Mouse (Mus musculus) ES-Bruce4 (cell line): ENCODE data around the gene 4930469K13Rik. TPM values are rescaled to one million over a fixed set of nuclear protein-coding genes. Genes with fewer than 3 reads are reported as not detected.

Source experiments
- H3K27ac ChIP-seq: 2 replicates; pipeline ENCODE4 v1.5.1; 2012; ENCODE audit warnings: low read length, inconsistent platforms; ENCODE audit not compliant: insufficient read depth
- H3K27me3 ChIP-seq: 2 replicates; pipeline ENCODE4 v1.6.1; 2012; ENCODE audit warnings: mild to moderate bottlenecking, low read length, inconsistent platforms; ENCODE audit not compliant: control insufficient read depth, poor library complexity, insufficient read depth, severe bottlenecking
- H3K36me3 ChIP-seq: 2 replicates; pipeline ENCODE4 v1.6.1; 2012; ENCODE audit warnings: inconsistent platforms, mild to moderate bottlenecking, low read length, moderate library complexity; ENCODE audit not compliant: control insufficient read depth, poor library complexity, insufficient read depth, severe bottlenecking
- H3K4me1 ChIP-seq: one replicate; pipeline ENCODE4 v1.8.1; 2011; ENCODE audit warnings: low read length; ENCODE audit not compliant: control insufficient read depth, insufficient read depth
- H3K4me3 ChIP-seq: 2 replicates; pipeline ENCODE4 v1.5.1; 2011; ENCODE audit warnings: low read depth, mild to moderate bottlenecking, low read length
- H3K9ac ChIP-seq: 2 replicates; pipeline ENCODE4 v1.6.1; 2012; ENCODE audit warnings: low read depth, mild to moderate bottlenecking, inconsistent platforms; ENCODE audit not compliant: poor library complexity, severe bottlenecking
- H3K9me3 ChIP-seq: replicated peaks from 2 replicates; pipeline ENCODE4 v1.6.1; 2012; ENCODE audit warnings: mild to moderate bottlenecking, low read length, inconsistent platforms; ENCODE audit not compliant: control insufficient read depth, poor library complexity, insufficient read depth, severe bottlenecking
- CTCF ChIP-seq: IDR thresholded peaks from one replicate; pipeline ENCODE4 v1.8.1; 2011; ENCODE audit warnings: low read depth, low read length
- EP300 ChIP-seq: IDR thresholded peaks from 2 replicates; pipeline ENCODE4 v1.6.1; 2011; ENCODE audit warnings: low read depth, low read length; ENCODE audit not compliant: insufficient read depth
- POLR2A ChIP-seq: IDR thresholded peaks from one replicate; pipeline ENCODE4 v1.8.1; 2011; ENCODE audit warnings: low read length; ENCODE audit not compliant: insufficient read depth
- polyA plus RNA-seq: library from polyadenylated mRNA; stranded (reverse); fragments of >200 nt; gene quantifications from 2 replicates; pipeline ENCODE4 v1.2.4, GENCODE M21; 2011; ENCODE audit warnings: low read depth; ENCODE audit not compliant: missing spikeins, insufficient read depth, insufficient read length

4930469K13Rik gene
- polyA plus RNA-seq, 1 experiment, result not detected

DNA sequence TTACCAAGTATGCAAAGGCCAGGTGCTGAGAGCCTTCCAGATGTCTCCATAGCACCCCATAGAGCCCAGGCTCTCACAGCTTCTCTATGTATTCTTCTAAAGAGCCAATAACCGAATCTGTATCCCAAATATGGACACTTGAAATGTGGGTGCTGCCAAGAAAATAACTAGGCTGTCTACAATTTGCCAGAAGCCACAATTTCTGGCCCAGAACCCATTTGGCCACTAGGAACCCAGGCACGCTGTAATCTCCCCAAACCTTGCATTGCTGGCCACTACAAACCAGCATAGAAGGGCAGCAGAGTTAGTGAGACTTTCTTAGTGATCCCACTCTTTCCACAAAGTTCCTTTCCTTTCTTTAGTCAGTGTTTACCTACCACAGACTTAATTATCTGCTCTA is 123.2 kb downstream of the 4930469K13Rik start:
- H3K9ac ChIP-seq, result no peak overlapping the region
- H3K4me3 ChIP-seq, result no peak overlapping the region
- TF ChIP-seq POLR2A (no peak), CTCF (no peak), EP300 (no peak)
- no peaks in the 10 kb centered on the region for H3K36me3 ChIP-seq
- no peaks in the 10 kb centered on the region for H3K9me3 ChIP-seq
- peaks cover 2% of the 10 kb centered on the region; the same call in 1 of the 2 replicates for H3K27me3 ChIP-seq
- no peaks in the 10 kb centered on the region for H3K4me1 ChIP-seq
- H3K27ac ChIP-seq, result no peak overlapping the region

DNA sequence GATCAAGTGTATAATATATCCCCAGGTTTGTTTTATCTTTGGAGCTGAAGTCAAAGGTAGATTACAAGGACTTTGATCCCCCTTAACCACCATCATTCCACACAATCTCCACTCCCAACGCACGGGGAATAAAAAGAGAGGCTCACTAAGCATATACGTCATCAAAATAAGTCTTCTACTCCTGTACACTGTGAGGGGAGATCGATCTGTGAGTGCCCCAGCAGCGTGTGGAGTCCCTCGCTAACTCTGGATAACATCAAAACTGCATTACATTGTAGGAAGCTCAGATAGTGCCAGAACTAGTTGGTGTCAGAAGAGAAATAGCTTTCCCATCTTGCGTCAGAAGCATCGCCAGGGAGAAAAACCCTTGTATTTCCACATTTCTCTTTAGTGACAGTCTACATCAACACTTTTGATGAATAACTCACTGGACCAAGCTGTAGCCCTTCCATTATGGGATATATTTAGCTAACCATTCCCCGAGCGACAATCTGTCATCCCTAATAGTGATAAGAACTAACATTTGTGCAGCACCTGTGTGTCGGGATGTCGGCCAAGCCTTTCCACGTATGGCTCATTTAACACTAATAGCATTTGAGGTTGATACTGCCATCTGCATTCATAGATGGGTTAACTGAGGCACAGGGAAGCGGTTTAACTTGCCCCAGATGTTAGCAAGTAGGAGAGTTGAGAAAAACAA is 123.9 kb downstream of the 4930469K13Rik start:
- no peak overlapping the region for H3K9ac ChIP-seq
- H3K36me3 ChIP-seq, result no peaks in the 10 kb centered on the region
- no peak overlapping the region for H3K4me3 ChIP-seq
- H3K27ac ChIP-seq, result no peak overlapping the region
- TF ChIP-seq CTCF, result no peak
- no peak for TF ChIP-seq EP300
- TF ChIP-seq POLR2A, result no peak
- H3K4me1 ChIP-seq, result no peaks in the 10 kb centered on the region
- H3K9me3 ChIP-seq, result no peaks in the 10 kb centered on the region
- peaks cover 2% of the 10 kb centered on the region; the same call in 1 of the 2 replicates for H3K27me3 ChIP-seq

DNA sequence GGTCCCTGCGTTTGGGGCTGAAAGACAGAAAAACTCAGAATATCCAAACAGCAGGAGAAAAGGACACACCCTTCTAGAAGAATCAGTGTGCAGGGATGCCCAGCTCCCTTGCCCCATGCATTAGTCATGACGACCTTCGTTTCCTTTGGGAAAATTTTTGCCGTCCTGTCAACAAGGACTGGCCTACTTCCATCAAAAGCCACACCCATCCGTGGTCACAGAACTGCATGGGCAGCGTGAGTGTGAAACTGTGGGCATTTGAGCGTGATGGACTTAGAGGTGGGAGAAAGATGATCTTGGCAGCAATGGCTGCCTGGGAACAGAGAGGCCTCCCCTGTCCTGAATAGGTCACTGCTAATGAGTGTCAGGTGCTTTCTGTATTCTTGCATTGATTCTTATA is 126.2 kb downstream of the 4930469K13Rik start:
- Histone ChIP-seq H3K9ac (no peak overlapping the region), H3K4me3 (no peak overlapping the region), H3K27me3 (peaks cover 2% of the 10 kb centered on the region; the same call in 1 of the 2 replicates), H3K27ac (no peak overlapping the region), H3K36me3 (no peaks in the 10 kb centered on the region), H3K4me1 (no peaks in the 10 kb centered on the region), H3K9me3 (no peaks in the 10 kb centered on the region)
- TF ChIP-seq CTCF, result no peak
- no peak for TF ChIP-seq POLR2A
- TF ChIP-seq EP300, result no peak

DNA sequence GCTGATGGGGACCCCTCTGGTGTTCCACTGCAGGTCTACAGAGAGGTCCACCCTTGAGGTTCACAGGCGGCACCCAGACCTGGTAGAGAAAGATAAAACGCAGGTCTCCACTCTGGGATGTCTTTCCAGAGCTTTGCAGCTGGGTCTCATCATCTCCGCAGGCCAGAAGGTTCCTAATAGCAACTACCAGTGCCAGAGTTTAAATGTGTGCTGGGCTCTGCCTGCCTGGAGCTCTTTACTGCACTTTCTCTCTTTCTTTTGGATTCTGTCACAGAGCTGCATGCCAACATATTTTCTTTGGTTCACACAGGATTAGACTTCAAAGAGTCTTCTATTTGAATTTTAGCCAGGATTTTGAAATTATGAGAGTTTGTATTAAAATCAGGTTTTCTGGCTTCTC is 129.2 kb downstream of the 4930469K13Rik start:
- H3K9ac ChIP-seq, result no peak overlapping the region
- H3K4me3 ChIP-seq, result no peak overlapping the region
- TF ChIP-seq EP300, result no peak
- no peak for TF ChIP-seq POLR2A
- no peak for TF ChIP-seq CTCF
- H3K27me3 ChIP-seq, result no peaks in the 10 kb centered on the region
- H3K36me3 ChIP-seq, result no peaks in the 10 kb centered on the region
- H3K9me3 ChIP-seq, result no peaks in the 10 kb centered on the region
- H3K27ac ChIP-seq, result no peak overlapping the region
- H3K4me1 ChIP-seq, result no peaks in the 10 kb centered on the region

DNA sequence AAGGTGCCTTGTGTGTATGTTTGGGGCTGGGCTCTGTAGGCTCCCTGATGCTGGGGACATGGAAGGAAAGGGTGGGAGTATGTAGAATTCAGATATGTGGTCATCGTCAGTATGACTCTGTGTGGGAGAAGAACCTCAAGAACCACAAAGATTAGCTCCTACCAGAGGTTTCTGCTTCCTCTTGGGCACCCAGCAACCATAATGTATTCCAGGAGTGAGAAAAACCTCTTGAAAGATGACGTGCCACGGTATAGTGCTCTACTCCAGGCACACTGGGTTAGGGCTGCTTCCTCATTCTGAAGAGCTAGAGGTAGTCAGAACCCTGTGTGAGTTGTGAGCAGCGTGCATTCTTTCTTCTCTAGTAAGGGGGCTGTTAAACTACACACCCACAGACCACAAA is 130.6 kb downstream of the 4930469K13Rik start:
- H3K9ac ChIP-seq, result no peak overlapping the region
- no peak overlapping the region for H3K27ac ChIP-seq
- TF ChIP-seq EP300, result no peak
- TF ChIP-seq POLR2A, result no peak
- TF ChIP-seq CTCF, result no peak
- no peaks in the 10 kb centered on the region for H3K9me3 ChIP-seq
- no peak overlapping the region for H3K4me3 ChIP-seq
- no peaks in the 10 kb centered on the region for H3K36me3 ChIP-seq
- H3K27me3 ChIP-seq, result no peaks in the 10 kb centered on the region
- no peaks in the 10 kb centered on the region for H3K4me1 ChIP-seq

DNA sequence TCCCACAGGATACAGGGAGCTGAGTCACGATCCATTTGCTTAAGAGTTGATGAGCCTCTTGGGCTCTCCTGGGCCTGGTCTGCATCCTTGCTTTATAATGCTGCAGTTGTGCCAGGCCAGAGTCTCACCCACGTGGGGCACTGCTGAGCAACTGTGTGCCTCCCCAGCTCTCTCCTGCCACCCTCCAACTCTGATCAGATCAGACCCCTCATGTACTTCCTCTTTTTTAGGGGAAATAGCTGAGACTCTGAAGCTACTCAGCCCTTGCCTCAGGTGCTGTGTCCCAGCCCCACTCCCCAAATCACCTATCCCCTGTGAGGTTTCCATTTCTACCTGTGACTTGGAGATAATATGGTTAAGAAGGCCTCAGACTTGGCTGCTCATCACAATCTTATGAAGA is 133.0 kb downstream of the 4930469K13Rik start:
- no peak overlapping the region for H3K27ac ChIP-seq
- H3K4me1 ChIP-seq, result no peaks in the 10 kb centered on the region
- H3K27me3 ChIP-seq, result no peaks in the 10 kb centered on the region
- no peaks in the 10 kb centered on the region for H3K36me3 ChIP-seq
- H3K9ac ChIP-seq, result no peak overlapping the region
- no peak overlapping the region for H3K4me3 ChIP-seq
- no peaks in the 10 kb centered on the region for H3K9me3 ChIP-seq
- TF ChIP-seq CTCF (no peak), EP300 (no peak), POLR2A (no peak)
